29 mouse cellular contexts compared by ENCODE assay signal in the genomic region with DNA sequence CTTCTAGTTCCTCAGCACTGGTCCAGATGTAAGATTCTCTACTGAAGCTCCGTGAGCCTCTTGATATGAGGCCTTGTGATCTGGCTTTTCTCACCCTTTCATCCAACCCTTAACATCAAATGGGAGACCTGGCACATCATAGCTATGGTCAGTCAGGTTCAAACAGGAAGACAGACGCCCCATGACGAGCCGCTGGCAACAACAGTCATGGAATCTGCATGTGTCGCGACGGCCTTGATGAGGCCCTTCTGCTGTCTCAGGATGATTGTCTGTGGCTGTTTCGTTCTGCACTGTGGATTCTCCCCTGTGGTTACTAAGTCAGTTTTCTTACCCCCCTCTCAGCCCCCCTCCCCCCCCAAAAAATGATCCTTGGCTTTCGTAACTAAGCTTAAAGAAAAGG.
DNase-seq lines count a peak whose midpoint lies in the region; ATAC-seq lines count a peak whose summit lies in the region.
"Had no signal": no experiment of that assay in that cellular context is flagged by ENCODE, and none has a peak within 500 bp of the region (broad histone marks: within the 10 kb centered on the region; RNA-seq: fewer than 3 reads in every experiment).

No protein-coding gene starts in this region.

- peak overlapping the region; percentile 80 for H3K27ac ChIP-seq in heart, embryonic 13.5 days (replicated peaks)
- H3K27ac ChIP-seq: embryonic facial prominence, embryonic 13.5 days; forebrain, embryonic 10.5 days; forebrain, embryonic 15.5 days; gastrocnemius, adult 2 months; kidney, embryonic 15.5 days; layer of hippocampus, adult 2 months; liver, embryonic 12.5 days; neural tube, embryonic 12.5 days had no signal

- H3K4me2 ChIP-seq in heart, embryonic 13.5 days: no peak overlapping the region
- H3K4me2 ChIP-seq: embryonic facial prominence, embryonic 13.5 days; forebrain, embryonic 15.5 days; kidney, embryonic 15.5 days; liver, embryonic 12.5 days; midbrain, embryonic 11.5 days; neural tube, embryonic 12.5 days had no signal

- no peak overlapping the region for H3K4me3 ChIP-seq in heart, embryonic 13.5 days
- H3K4me3 ChIP-seq: embryonic facial prominence, embryonic 13.5 days; forebrain, embryonic 10.5 days; forebrain, embryonic 15.5 days; gastrocnemius, adult 2 months; kidney, embryonic 15.5 days; layer of hippocampus, adult 2 months; liver, embryonic 12.5 days; neural tube, embryonic 12.5 days had no signal

- H3K27me3 ChIP-seq in heart, embryonic 13.5 days (replicated peaks): no peaks in the 10 kb centered on the region
- H3K27me3 ChIP-seq: embryonic facial prominence, embryonic 13.5 days; forebrain, embryonic 15.5 days; kidney, embryonic 15.5 days; liver, embryonic 12.5 days; neural tube, embryonic 12.5 days had no signal

- peaks cover 38% of the 10 kb centered on the region for H3K4me1 ChIP-seq in heart, embryonic 13.5 days
- H3K4me1 ChIP-seq: forebrain, embryonic 10.5 days; forebrain, embryonic 15.5 days; kidney, embryonic 15.5 days; liver, embryonic 12.5 days; neural tube, embryonic 12.5 days had no signal

- peak; percentile 35 to 44 for DNase-seq in heart, adult 18-20 months
- DNase-seq in heart, postnatal 25 days (ENCODE audit: low spot score): no peak
- peak; percentile 56 to 70 for DNase-seq in heart, postnatal 10 days
- no peak for DNase-seq in thymus, postnatal 0 days (ENCODE audit: low spot score)
- DNase-seq in layer of hippocampus, adult 9-11 months: no peak
- DNase-seq in ovary, postnatal 10 days (ENCODE audit: low spot score): no peak
- DNase-seq: adrenal gland, postnatal 25 days; cerebellum, adult 11-12 months; cerebellum, adult 9-11 months; embryo, embryonic 11 days; gastrocnemius, adult 2 months; kidney, adult 18-20 months; kidney, postnatal 36 days; left cerebral cortex, postnatal 4 days; liver, postnatal 0 days; lung, postnatal 36 days; thymus, postnatal 14 days had no signal

- no peak overlapping the region for H3K9ac ChIP-seq in heart, embryonic 13.5 days
- H3K9ac ChIP-seq: embryonic facial prominence, embryonic 13.5 days; forebrain, embryonic 15.5 days; kidney, embryonic 15.5 days; liver, embryonic 12.5 days; liver, postnatal 0 days; neural tube, embryonic 12.5 days had no signal

- H3K36me3 ChIP-seq in heart, embryonic 13.5 days: no peaks in the 10 kb centered on the region
- H3K36me3 ChIP-seq: embryonic facial prominence, embryonic 13.5 days; forebrain, embryonic 10.5 days; forebrain, embryonic 15.5 days; G1E; kidney, embryonic 15.5 days; liver, embryonic 12.5 days; neural tube, embryonic 12.5 days had no signal

- WGBS in heart, embryonic 13.5 days: 44% methylated on average over 9 of the region's 9 CpGs

- ATAC-seq in heart, embryonic 13.5 days (ENCODE audit: extremely low read depth, insufficient number of reproducible peaks, low FRiP score, low TSS enrichment): no peak
- ATAC-seq: forebrain, embryonic 15.5 days; hindbrain, embryonic 16.5 days; liver, embryonic 12.5 days; liver, postnatal 0 days; midbrain, embryonic 16.5 days had no signal

- no peaks in the 10 kb centered on the region for H3K9me3 ChIP-seq in heart, embryonic 13.5 days
- H3K9me3 ChIP-seq: embryonic facial prominence, embryonic 13.5 days; forebrain, embryonic 10.5 days; forebrain, embryonic 15.5 days; kidney, embryonic 15.5 days; liver, embryonic 12.5 days; neural tube, embryonic 12.5 days had no signal

- intact Hi-C loops in heart, postnatal 25 days (cut with DNase I): loop anchor here (5.0 to 10.0 kb wide), 3 partner anchors 41 to 332 kb away; no protein-coding TSS in a partner anchor
- intact Hi-C loops in heart, postnatal 10 days (cut with DNase I): loop anchor here (5.0 kb wide), 1 partner anchor 79 kb away; no protein-coding TSS in a partner anchor

Comparison
In these comparisons a context has a peak if more than half of its experiments do, and no peak if none do; other contexts are left out.
1. DNase-seq: peak in heart, adult 18-20 months (2 of 2) and heart, postnatal 10 days (2 of 2); none in heart, postnatal 25 days (single experiment), thymus, postnatal 0 days (single experiment), layer of hippocampus, adult 9-11 months (single experiment) and ovary, postnatal 10 days (single experiment).